Mouse (Mus musculus): ENCODE results near the gene Anks1.

The Anks1 gene

GRCm38 (mm10) chr17:28019785-28020696 lies 110.9 kb downstream of the Anks1 start:
- DNase-seq (ENCODE audit: low read depth, low spot score): no peak

GRCm38 (mm10) chr17:28021911-28022310 lies 112.8 kb downstream of the Anks1 start:
- no peak for DNase-seq (ENCODE audit: low read depth, low spot score)

GRCm38 (mm10) chr17:28022854-28023655 lies 113.9 kb downstream of the Anks1 start:
- peak; percentile 91 for DNase-seq (ENCODE audit: low read depth, low spot score)

GRCm38 (mm10) chr17:28025541-28025961 lies 116.4 kb downstream of the Anks1 start:
- no peak for DNase-seq (ENCODE audit: low read depth, low spot score)

- no peak for DNase-seq (ENCODE audit: low read depth, low spot score)
These were observed 117.2 kb downstream of the Anks1 start for GRCm38 (mm10) chr17:28026111-28026872.

- DNase-seq (ENCODE audit: low read depth, low spot score): no peak
These were observed 118.1 kb downstream of the Anks1 start for GRCm38 (mm10) chr17:28027197-28027596.

GRCm38 (mm10) chr17:28028236-28028635 lies 119.1 kb downstream of the Anks1 start:
- no peak for DNase-seq (ENCODE audit: low read depth, low spot score)

GRCm38 (mm10) chr17:28029308-28029707 lies 120.2 kb downstream of the Anks1 start:
- DNase-seq (ENCODE audit: low read depth, low spot score): no peak

GRCm38 (mm10) chr17:28030446-28030845 lies 121.3 kb downstream of the Anks1 start:
- peak; percentile 85 for DNase-seq (ENCODE audit: low read depth, low spot score)

GRCm38 (mm10) chr17:28031281-28031941 lies 122.3 kb downstream of the Anks1 start:
- DNase-seq (ENCODE audit: low read depth, low spot score): no peak

- DNase-seq (ENCODE audit: low read depth, low spot score): no peak
These were observed 123.1 kb downstream of the Anks1 start for GRCm38 (mm10) chr17:28032219-28032618.

- DNase-seq (ENCODE audit: low read depth, low spot score): no peak
These were observed 124.0 kb downstream of the Anks1 start for GRCm38 (mm10) chr17:28033046-28033580.

GRCm38 (mm10) chr17:28034986-28035385 lies 125.9 kb downstream of the Anks1 start:
- DNase-seq (ENCODE audit: low read depth, low spot score): no peak

- DNase-seq (ENCODE audit: low read depth, low spot score): peak; percentile 75
These were observed 128.0 kb downstream of the Anks1 start for GRCm38 (mm10) chr17:28036813-28037756.

- peak; percentile 73 for DNase-seq (ENCODE audit: low read depth, low spot score)
These were observed 131.5 kb downstream of the Anks1 start for GRCm38 (mm10) chr17:28040620-28041019.

- DNase-seq (ENCODE audit: low read depth, low spot score): no peak
These were observed 132.2 kb downstream of the Anks1 start for GRCm38 (mm10) chr17:28041298-28041697.

- peak; percentile 87 for DNase-seq (ENCODE audit: low read depth, low spot score)
These were observed 133.2 kb downstream of the Anks1 start for GRCm38 (mm10) chr17:28042299-28042771.

GRCm38 (mm10) chr17:28047017-28047416 lies 137.9 kb downstream of the Anks1 start:
- DNase-seq (ENCODE audit: low read depth, low spot score): peak; percentile 69

- DNase-seq (ENCODE audit: low read depth, low spot score): no peak
These were observed 138.4 kb downstream of the Anks1 start for GRCm38 (mm10) chr17:28047520-28047919.

GRCm38 (mm10) chr17:28048425-28048824 lies 139.3 kb downstream of the Anks1 start:
- peak; percentile 87 for DNase-seq (ENCODE audit: low read depth, low spot score)
